Mouse (Mus musculus) liver, adult 2 months (tissue): ENCODE data around the gene Olfr202. TPM values are rescaled to one million over a fixed set of nuclear protein-coding genes. Genes with fewer than 3 reads are reported as not detected.
"Not testable (repeated sequence)": the region's sequence is repeated elsewhere in the genome, so short reads cannot be mapped to it uniquely, and the experiment has no call there.

Source experiments
- DNase-seq: peaks from one replicate; pipeline ENCODE4 v3.0.0-alpha.2; 2011; ENCODE audit warnings: low read depth, low spot score; ENCODE audit errors: extremely low read depth
- H3K27ac ChIP-seq: fragments of 200-500 bp; replicated peaks from 2 replicates; pipeline ENCODE4 v1.5.1; 2012; ENCODE audit warnings: low read depth, mild to moderate bottlenecking, control low read depth, inconsistent platforms, low read length; ENCODE audit not compliant: insufficient read depth
- H3K27me3 ChIP-seq: fragments of 200-500 bp; 2 replicates; pipeline ENCODE4 v1.6.1; 2012; ENCODE audit warnings: mild to moderate bottlenecking, moderate library complexity, low read length, inconsistent platforms; ENCODE audit not compliant: control insufficient read depth, insufficient read depth
- H3K36me3 ChIP-seq: fragments of 200-500 bp; 2 replicates; pipeline ENCODE4 v1.6.1; 2012; ENCODE audit warnings: low read length, inconsistent platforms; ENCODE audit not compliant: control insufficient read depth, insufficient read depth
- H3K4me1 ChIP-seq: fragments of 200-500 bp; 2 replicates; pipeline ENCODE4 v1.6.1; 2011; ENCODE audit warnings: low read length; ENCODE audit not compliant: control insufficient read depth, insufficient read depth
- H3K4me3 ChIP-seq: fragments of 200-500 bp; 2 replicates; pipeline ENCODE4 v1.5.1; 2011; ENCODE audit warnings: low read depth, mild to moderate bottlenecking, control low read depth, low read length, moderate library complexity; ENCODE audit not compliant: insufficient read depth
- H3K79me2 ChIP-seq: fragments of 200-500 bp; 2 replicates; pipeline ENCODE4 v1.6.1; 2012; ENCODE audit warnings: inconsistent platforms, mild to moderate bottlenecking, low read length, moderate library complexity; ENCODE audit not compliant: control insufficient read depth, insufficient read depth
- H3K9ac ChIP-seq: fragments of 200-500 bp; 2 replicates; pipeline ENCODE4 v1.6.1; 2012; ENCODE audit warnings: low read depth, mild to moderate bottlenecking, control low read depth, inconsistent platforms, low read length
- CTCF ChIP-seq: fragments of 200-500 bp; IDR thresholded peaks from 2 replicates; pipeline ENCODE4 v1.5.1; 2011; ENCODE audit warnings: low read depth, low read length, control low read depth
- POLR2A ChIP-seq: fragments of 200-500 bp; IDR thresholded peaks from 2 replicates; pipeline ENCODE4 v1.6.1; 2011; ENCODE audit warnings: low read length, control low read depth; ENCODE audit not compliant: insufficient read depth; ENCODE audit errors: extremely low read depth
- WGBS: fragments of 180-500 bp; shearing (Covaris S2); methylation state at CpG from one replicate; pipeline ENCODE4 v1.1.7; 2018; 5-methylcytosine and 5-hydroxymethylcytosine counted together
- polyA plus RNA-seq: library from polyadenylated mRNA; depleted of rRNA; stranded (reverse); fragments of >200 nt; gene quantifications from 2 replicates; pipeline ENCODE4 v1.2.3, GENCODE M21; 2012; rRNA removed
- total RNA-seq: library from RNA; depleted of rRNA; stranded (reverse); fragments of >200 nt; gene quantifications from 2 replicates; pipeline ENCODE4 v1.2.3, GENCODE M21; 2014; rRNA removed

The Olfr202 gene
- not detected in 2 replicates for total RNA-seq
- not detected in 2 replicates for polyA plus RNA-seq

GRCm38 (mm10) chr16:59286693-59287092 lies at the start of gene Olfr202:
Gene Olfr202 (minus strand): TSS chr16:59286793.
- no peak within 1 kb of the TSS for H3K9ac ChIP-seq
- H3K27ac ChIP-seq = no peak within 1 kb of the TSS
- H3K4me1 ChIP-seq = no peaks in the 10 kb centered on the region
- H3K27me3 ChIP-seq = no peaks in the 10 kb centered on the region
- 69% methylated on average over 1 of the region's 1 CpGs for WGBS
- no peaks in the 10 kb centered on the region for H3K79me2 ChIP-seq
- TF ChIP-seq POLR2A (no peak), CTCF (no peak)
- no peaks in the 10 kb centered on the region for H3K36me3 ChIP-seq
- DNase-seq = no peak
- H3K4me3 ChIP-seq = no peak within 1 kb of the TSS

- H3K79me2 ChIP-seq = no peaks in the 10 kb centered on the region
- no peak within 1 kb of the TSS for H3K4me3 ChIP-seq
- H3K27ac ChIP-seq = no peak within 1 kb of the TSS
- no peak for DNase-seq
- TF ChIP-seq CTCF = no peak
- no peak for TF ChIP-seq POLR2A
- H3K4me1 ChIP-seq = no peaks in the 10 kb centered on the region
- no peaks in the 10 kb centered on the region for H3K36me3 ChIP-seq
- no peaks in the 10 kb centered on the region for H3K27me3 ChIP-seq
- no peak within 1 kb of the TSS for H3K9ac ChIP-seq
Observed at GRCm38 (mm10) chr16:59331038-59331437, 44.4 kb upstream of the Olfr202 start, which contains the start of gene Olfr205. Gene Olfr205 (minus strand): TSS chr16:59331138.

GRCm38 (mm10) chr16:59323262-59323661 lies 36.7 kb upstream of the Olfr202 start:
- not testable (repeated sequence) for H3K4me1 ChIP-seq, H3K9ac ChIP-seq, H3K36me3 ChIP-seq, DNase-seq, H3K4me3 ChIP-seq, H3K79me2 ChIP-seq, H3K27me3 ChIP-seq, H3K27ac ChIP-seq
- WGBS = 30% methylated on average over 1 of the region's 1 CpGs

- Histone ChIP-seq H3K9ac (no peak within 1 kb of the TSS), H3K79me2 (no peaks in the 10 kb centered on the region), H3K4me3 (no peak within 1 kb of the TSS), H3K27me3 (no peaks in the 10 kb centered on the region), H3K27ac (no peak within 1 kb of the TSS), H3K4me1 (no peaks in the 10 kb centered on the region), H3K36me3 (no peaks in the 10 kb centered on the region)
- no peak for TF ChIP-seq CTCF
- TF ChIP-seq POLR2A = no peak
- DNase-seq = no peak
Observed at GRCm38 (mm10) chr16:59318148-59318547, 31.6 kb upstream of the Olfr202 start, which contains the start of gene Olfr204. Gene Olfr204 (minus strand): TSS chr16:59318248.

GRCm38 (mm10) chr16:59298581-59298980 lies 12.0 kb upstream of the Olfr202 start, which contains the start of gene Olfr203:
Gene Olfr203 (plus strand): TSS chr16:59298881.
- no peaks in the 10 kb centered on the region for H3K36me3 ChIP-seq
- TF ChIP-seq POLR2A = no peak
- no peak for TF ChIP-seq CTCF
- DNase-seq = no peak
- 84% methylated on average over 2 of the region's 2 CpGs for WGBS
- no peaks in the 10 kb centered on the region for H3K27me3 ChIP-seq
- H3K27ac ChIP-seq = no peak within 1 kb of the TSS
- H3K9ac ChIP-seq = no peak within 1 kb of the TSS
- H3K4me1 ChIP-seq = no peaks in the 10 kb centered on the region
- no peak within 1 kb of the TSS for H3K4me3 ChIP-seq
- H3K79me2 ChIP-seq = no peaks in the 10 kb centered on the region

- H3K4me3 ChIP-seq, H3K27ac ChIP-seq, H3K27me3 ChIP-seq, H3K36me3 ChIP-seq, H3K4me1 ChIP-seq, H3K79me2 ChIP-seq, H3K9ac ChIP-seq, DNase-seq: not testable (repeated sequence)
- 74% methylated on average over 9 of the region's 9 CpGs for WGBS
Observed at GRCm38 (mm10) chr16:59287576-59287975, 983 bp upstream of the Olfr202 start.
